Mouse (Mus musculus): ENCODE results near the gene Ostc. TPM values are rescaled to one million over a fixed set of nuclear protein-coding genes. Genes with fewer than 3 reads are reported as not detected.

Ostc gene
- total and polyA plus RNA-seq, 3 experiments: 24.6 to 238 (median 141) TPM

DNA sequence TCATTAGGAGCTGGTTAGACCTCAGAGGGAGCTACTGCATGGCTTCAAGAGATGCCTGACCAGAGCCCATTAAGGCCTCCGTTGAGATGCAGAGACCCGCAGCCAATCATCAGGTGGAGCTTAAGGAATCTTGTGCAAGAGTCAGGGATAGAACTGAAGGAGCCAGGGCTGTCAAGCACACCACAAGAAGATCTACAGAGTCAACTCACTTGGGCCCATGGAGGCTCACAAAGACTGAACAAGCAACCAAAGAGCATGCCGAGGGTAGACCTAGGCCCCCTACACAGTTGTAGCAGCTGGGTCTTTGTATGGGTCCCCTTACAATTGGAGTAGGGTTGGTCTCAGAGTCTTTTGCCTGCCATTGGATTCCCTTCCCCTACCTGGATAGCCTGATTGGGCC lies 46.7 kb downstream of the Ostc start:
- no peak overlapping the region for H3K4me3 ChIP-seq (ENCODE audit: low read depth, low read length)
- TF ChIP-seq CTCF (IDR thresholded peaks at IDR 0.05; ENCODE audit: low read depth, low read length): no peak
- no peak for TF ChIP-seq GATA1 (IDR thresholded peaks at IDR 0.05; ENCODE audit: borderline replicate concordance, low read length)
- TF ChIP-seq GATA2 (IDR thresholded peaks at IDR 0.05; ENCODE audit: borderline replicate concordance, low read depth, low read length): no peak
- no peak for TF ChIP-seq TAL1 (conservative IDR thresholded peaks at IDR 0.05; ENCODE audit: low read depth, low read length)
- no peak for TF ChIP-seq POLR2AphosphoS5 (IDR thresholded peaks at IDR 0.05; ENCODE audit: insufficient replicate concordance, low read depth, low read length)
- no peaks in the 10 kb centered on the region for H3K27me3 ChIP-seq (ENCODE audit: insufficient read depth, low read length)
- DNase-seq (ENCODE audit: low spot score) (no peak), ATAC-seq (ENCODE audit: extremely low read depth, insufficient number of reproducible peaks, low FRiP score, poor library complexity, severe bottlenecking) (no peak)
- H3K36me3 ChIP-seq (replicated peaks): no peaks in the 10 kb centered on the region
- H3K4me1 ChIP-seq (ENCODE audit: insufficient read depth, low read depth, low read length): peaks cover 6% of the 10 kb centered on the region; the same call in 1 of the 2 replicates
- H3K9me3 ChIP-seq (replicated peaks): no peaks in the 10 kb centered on the region

DNA sequence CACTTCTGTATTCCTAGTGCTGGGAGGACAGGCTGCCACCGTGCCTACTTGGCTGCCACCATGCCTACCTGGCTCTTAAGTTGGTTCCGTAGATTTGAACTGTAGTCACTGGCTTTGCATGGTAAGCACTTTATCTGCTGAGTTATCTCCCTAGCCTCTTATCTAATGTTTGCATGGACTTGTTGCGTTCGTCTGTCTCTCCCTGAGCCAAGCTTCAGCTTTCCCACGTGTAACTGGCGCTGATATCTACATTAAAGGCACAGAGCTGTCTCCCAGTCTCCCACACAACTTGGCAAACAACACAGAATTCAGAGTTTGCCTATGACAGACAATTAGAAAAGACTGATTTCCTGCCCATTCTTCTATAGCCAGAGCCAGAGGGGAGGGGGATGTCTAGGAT lies 48.6 kb downstream of the Ostc start:
- ATAC-seq (ENCODE audit: extremely low read depth, insufficient number of reproducible peaks, low FRiP score, poor library complexity, severe bottlenecking): peak; percentile 83
- no peak for DNase-seq (ENCODE audit: low spot score)
- Histone ChIP-seq H3K4me1 (ENCODE audit: insufficient read depth, low read depth, low read length) (peaks cover 6% of the 10 kb centered on the region; the same call in 1 of the 2 replicates), H3K9me3 (replicated peaks) (no peaks in the 10 kb centered on the region), H3K4me3 (ENCODE audit: low read depth, low read length) (no peak overlapping the region), H3K36me3 (replicated peaks) (no peaks in the 10 kb centered on the region), H3K27me3 (ENCODE audit: insufficient read depth, low read length) (no peaks in the 10 kb centered on the region)
- TF ChIP-seq GATA2 (IDR thresholded peaks at IDR 0.05; ENCODE audit: borderline replicate concordance, low read depth, low read length) (no peak), TAL1 (conservative IDR thresholded peaks at IDR 0.05; ENCODE audit: low read depth, low read length) (0 out of 2 replicates have a peak, but pooled peaks have one; percentile 10)

DNA sequence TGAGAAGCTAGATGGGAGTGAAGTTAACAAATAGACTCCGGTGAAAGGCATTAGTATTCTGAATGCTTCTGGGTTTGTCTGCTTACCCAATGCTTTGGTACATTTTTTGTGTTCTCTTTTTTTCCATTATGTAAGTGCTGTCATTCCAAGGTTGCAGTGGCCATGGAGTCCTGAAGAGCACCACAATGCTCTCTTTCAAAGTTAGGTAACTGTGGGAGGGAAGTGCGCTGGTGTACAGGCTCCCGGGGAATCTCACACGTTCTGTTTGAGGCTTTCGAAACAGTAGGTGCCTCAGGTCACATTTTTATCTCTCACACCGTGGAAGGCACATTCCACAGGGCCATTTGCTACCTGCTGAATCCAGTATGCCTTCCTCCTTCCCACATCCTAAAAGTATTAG lies 59.7 kb downstream of the Ostc start:
- no peaks in the 10 kb centered on the region for H3K4me1 ChIP-seq (ENCODE audit: insufficient read depth, low read depth, low read length)
- no peak for ATAC-seq (ENCODE audit: extremely low read depth, insufficient number of reproducible peaks, low FRiP score, poor library complexity, severe bottlenecking)
- H3K36me3 ChIP-seq (replicated peaks): no peaks in the 10 kb centered on the region

DNA sequence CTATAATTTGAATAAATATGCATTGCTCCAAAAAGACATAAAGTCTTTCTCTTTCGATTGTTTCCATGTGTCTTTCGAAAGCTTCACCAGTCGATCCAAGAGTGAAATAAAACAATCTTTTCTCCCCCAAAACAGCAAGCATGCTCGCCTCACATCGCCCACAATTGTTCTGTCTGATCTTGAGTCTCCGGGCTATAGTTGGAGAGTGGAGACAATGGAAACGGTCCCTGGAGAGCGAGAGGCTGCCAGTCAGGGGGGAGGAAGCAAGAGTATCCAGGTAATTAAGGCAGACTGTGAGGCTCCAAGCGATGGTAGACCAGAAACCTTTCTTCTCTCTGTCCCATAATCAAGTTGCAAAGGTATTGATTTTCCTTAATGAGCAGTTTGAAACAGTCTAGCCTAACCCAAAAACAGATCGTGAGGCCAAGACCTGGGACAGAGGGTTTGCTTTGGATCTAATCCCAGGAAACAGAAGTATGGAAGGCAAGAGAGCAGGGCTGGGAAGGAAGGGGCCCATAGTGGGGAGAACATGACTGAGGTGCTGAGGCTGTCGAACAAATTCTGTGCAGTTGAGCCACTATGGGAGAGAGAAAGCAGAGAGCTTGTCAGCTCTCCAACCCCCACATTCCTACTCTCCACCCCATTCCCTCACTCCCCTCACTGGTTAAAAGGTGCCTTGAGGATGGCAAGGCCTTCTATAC lies 63.0 kb downstream of the Ostc start:
- no peaks in the 10 kb centered on the region for H3K27me3 ChIP-seq (ENCODE audit: insufficient read depth, low read length)
- no peaks in the 10 kb centered on the region for H3K4me1 ChIP-seq (ENCODE audit: insufficient read depth, low read depth, low read length)
- no peaks in the 10 kb centered on the region for H3K36me3 ChIP-seq (replicated peaks)
- no peak for ATAC-seq (ENCODE audit: extremely low read depth, insufficient number of reproducible peaks, low FRiP score, poor library complexity, severe bottlenecking)
- DNase-seq (ENCODE audit: low spot score): no peak
- H3K9me3 ChIP-seq (replicated peaks): no peaks in the 10 kb centered on the region
- TF ChIP-seq GATA1 (IDR thresholded peaks at IDR 0.05; ENCODE audit: borderline replicate concordance, low read length): no peak
- TF ChIP-seq POLR2AphosphoS5 (IDR thresholded peaks at IDR 0.05; ENCODE audit: insufficient replicate concordance, low read depth, low read length): no peak
- H3K4me3 ChIP-seq (ENCODE audit: low read depth, low read length): no peak overlapping the region

More for the DNA sequence above, 59.7 kb downstream of the Ostc start:
- DNase-seq (ENCODE audit: low spot score): no peak
- H3K27me3 ChIP-seq (ENCODE audit: insufficient read depth, low read length): no peaks in the 10 kb centered on the region
- H3K4me3 ChIP-seq (ENCODE audit: low read depth, low read length): no peak overlapping the region
- H3K9me3 ChIP-seq (replicated peaks): no peaks in the 10 kb centered on the region
- TF ChIP-seq TAL1 (conservative IDR thresholded peaks at IDR 0.05; ENCODE audit: low read depth, low read length) (no peak), GATA2 (IDR thresholded peaks at IDR 0.05; ENCODE audit: borderline replicate concordance, low read depth, low read length) (no peak), POLR2AphosphoS5 (IDR thresholded peaks at IDR 0.05; ENCODE audit: insufficient replicate concordance, low read depth, low read length) (no peak), GATA1 (IDR thresholded peaks at IDR 0.05; ENCODE audit: borderline replicate concordance, low read length) (no peak), CTCF (IDR thresholded peaks at IDR 0.05; ENCODE audit: low read depth, low read length) (no peak)

Other genes with a start within 250 kb of the Ostc start
- not detected in 2 replicates for gene Etnppl, start 92.0 kb downstream of the Ostc start, total RNA-seq (2014; fragmentation: Nextera tagmentation)
- 0.17 and 0.22 TPM in 2 replicates for gene Etnppl, start 92.0 kb downstream of the Ostc start, total RNA-seq (2017)
- not detected in 2 replicates for gene Etnppl, start 92.0 kb downstream of the Ostc start, polyA plus RNA-seq (2012)
- 257 and 272 TPM in 2 replicates for gene Rpl34, start 21.0 kb upstream of the Ostc start, total RNA-seq (2014; fragmentation: Nextera tagmentation)
- 454 and 597 TPM in 2 replicates for gene Rpl34, start 21.0 kb upstream of the Ostc start, total RNA-seq (2017)
- gene Rpl34, start 21.0 kb upstream of the Ostc start, polyA plus RNA-seq (2012): 99.8 and 105 TPM in 2 replicates